Mouse (Mus musculus) left cerebral cortex, adult 8-10 months (tissue): ENCODE data around the gene Pdxk. TPM values are rescaled to one million over a fixed set of nuclear protein-coding genes. Genes with fewer than 3 reads are reported as not detected.
A peak's percentile ranks its signal among the peaks of the same experiment; 100 is the strongest.
"Not testable (repeated sequence)": the region's sequence is repeated elsewhere in the genome, so short reads cannot be mapped to it uniquely, and the experiment has no call there.

Source experiments
- DNase-seq, 2 experiments: peaks; one replicate each; pipeline ENCODE4 v3.0.0; 2022; ENCODE audit warnings: low spot score in 2 of 2
- total RNA-seq, 4 experiments: library from RNA; stranded (reverse); gene quantifications; 2 replicates each; pipeline ENCODE4 v1.2.4; 2022

The Pdxk gene
- total RNA-seq, 4 experiments from 2014 or later = 131 to 143 (median 137) TPM

- DNase-seq = no peak
These were observed 43.8 kb downstream of the Pdxk start for GRCm38 (mm10) chr10:78420929-78421328.

GRCm38 (mm10) chr10:78418791-78419190 lies 46.0 kb downstream of the Pdxk start:
- no peak for DNase-seq

- no peak for DNase-seq
These were observed 46.9 kb downstream of the Pdxk start for GRCm38 (mm10) chr10:78417888-78418287.

- DNase-seq = not testable (repeated sequence)
These were observed 49.8 kb downstream of the Pdxk start for GRCm38 (mm10) chr10:78414936-78415335.

GRCm38 (mm10) chr10:78413152-78413520 lies 51.6 kb downstream of the Pdxk start:
- no peak for DNase-seq

GRCm38 (mm10) chr10:78412319-78413151 lies 52.2 kb downstream of the Pdxk start, which contains the start of gene Rrp1:
Gene Rrp1 (minus strand): TSS chr10:78413043.
- DNase-seq = peak; percentile 94 to 99

- DNase-seq = no peak
These were observed 52.9 kb downstream of the Pdxk start for GRCm38 (mm10) chr10:78411851-78412250.

GRCm38 (mm10) chr10:78409035-78409788 lies 55.6 kb downstream of the Pdxk start:
- no peak for DNase-seq

GRCm38 (mm10) chr10:78407132-78407531 lies 57.6 kb downstream of the Pdxk start:
- no peak for DNase-seq

GRCm38 (mm10) chr10:78406152-78406551 lies 58.6 kb downstream of the Pdxk start:
- no peak for DNase-seq

GRCm38 (mm10) chr10:78402301-78402922 lies 62.4 kb downstream of the Pdxk start:
- DNase-seq = no peak

GRCm38 (mm10) chr10:78401127-78401526 lies 63.6 kb downstream of the Pdxk start:
- no peak for DNase-seq

- DNase-seq = no peak
These were observed 65.6 kb downstream of the Pdxk start for GRCm38 (mm10) chr10:78399090-78399657.

- DNase-seq = no peak
These were observed 68.2 kb downstream of the Pdxk start for GRCm38 (mm10) chr10:78396625-78396885.

GRCm38 (mm10) chr10:78395819-78396624 lies 68.8 kb downstream of the Pdxk start:
- peak; percentile 92 to 99 for DNase-seq

GRCm38 (mm10) chr10:78395377-78395776 lies 69.4 kb downstream of the Pdxk start:
- no peak for DNase-seq

- peak; percentile 61 to 78 for DNase-seq
These were observed 72.7 kb downstream of the Pdxk start for GRCm38 (mm10) chr10:78392072-78392471.

- no peak for DNase-seq
These were observed 73.7 kb downstream of the Pdxk start for GRCm38 (mm10) chr10:78390982-78391470.

GRCm38 (mm10) chr10:78388216-78388980 lies 76.4 kb downstream of the Pdxk start:
- DNase-seq = peak; percentile 58 to 73
